Mouse (Mus musculus) frontal cortex, adult 2 months (tissue): ENCODE data around the gene Trib3. TPM values are rescaled to one million over a fixed set of nuclear protein-coding genes. Genes with fewer than 3 reads are reported as not detected.
A peak's percentile ranks its signal among the peaks of the same experiment; 100 is the strongest.
"Not testable (repeated sequence)": the region's sequence is repeated elsewhere in the genome, so short reads cannot be mapped to it uniquely, and the experiment has no call there.

Experiments
- DNase-seq, 2 experiments: peaks; one replicate each; pipeline ENCODE4 v3.0.0; 2022; ENCODE audit warnings: low spot score in 1 of 2; ENCODE audit errors: extremely low spot score in 1 of 2
- polyA plus RNA-seq: library from polyadenylated mRNA; depleted of rRNA; stranded (reverse); fragments of >200 nt; gene quantifications from 2 replicates; pipeline ENCODE4 v1.2.3, GENCODE M21; 2012; rRNA removed

The Trib3 gene
- polyA plus RNA-seq: 0.48 and 0.52 TPM in 2 replicates

DNA sequence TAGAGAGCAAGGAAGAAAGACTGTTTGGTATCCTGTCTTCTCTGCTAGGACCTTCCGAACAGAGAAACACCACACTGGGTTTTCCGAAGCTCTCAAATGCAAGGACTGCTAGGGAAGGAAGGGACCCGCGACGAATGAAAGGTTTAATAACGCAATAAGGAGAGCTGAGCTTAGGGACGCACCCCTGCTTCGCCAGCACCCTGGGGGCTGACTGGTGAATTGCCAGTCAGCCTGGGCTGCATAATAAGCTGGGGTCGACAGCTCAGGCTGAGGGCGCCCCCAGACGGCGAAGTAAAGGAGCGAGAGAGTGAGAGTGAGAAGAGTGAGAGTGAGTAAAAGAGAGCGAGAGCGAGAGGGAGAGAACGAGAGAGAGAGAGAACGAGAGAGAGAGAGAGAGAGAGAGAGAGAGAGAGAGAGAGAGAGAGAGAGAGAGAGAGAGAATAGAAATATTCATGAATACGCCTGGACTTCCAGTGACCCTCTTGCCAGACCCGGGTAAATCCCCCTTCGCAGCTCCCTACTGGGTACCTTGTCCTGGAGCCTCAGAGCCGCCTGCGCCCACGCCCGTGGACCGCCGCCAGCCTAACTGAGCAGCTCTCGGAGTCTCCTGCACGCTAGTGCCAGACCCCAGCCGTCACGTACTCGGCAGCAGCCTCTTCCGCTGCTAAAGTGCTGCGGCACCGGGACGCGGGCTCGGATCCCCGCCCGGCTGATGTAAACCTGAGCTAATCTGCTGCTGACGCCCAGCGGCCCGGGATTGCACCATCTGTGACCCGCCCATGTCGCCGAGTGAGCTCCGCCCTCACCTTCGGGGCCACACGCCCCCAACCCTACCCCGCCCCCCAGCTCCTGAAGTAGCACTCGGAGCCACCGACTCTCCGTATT lies at the start of gene Trib3:
Gene Trib3, minus strand, starts transcription at position 704 of the 885 bp plus-strand sequence.
- peak; percentile 25 to 73 for DNase-seq

DNA sequence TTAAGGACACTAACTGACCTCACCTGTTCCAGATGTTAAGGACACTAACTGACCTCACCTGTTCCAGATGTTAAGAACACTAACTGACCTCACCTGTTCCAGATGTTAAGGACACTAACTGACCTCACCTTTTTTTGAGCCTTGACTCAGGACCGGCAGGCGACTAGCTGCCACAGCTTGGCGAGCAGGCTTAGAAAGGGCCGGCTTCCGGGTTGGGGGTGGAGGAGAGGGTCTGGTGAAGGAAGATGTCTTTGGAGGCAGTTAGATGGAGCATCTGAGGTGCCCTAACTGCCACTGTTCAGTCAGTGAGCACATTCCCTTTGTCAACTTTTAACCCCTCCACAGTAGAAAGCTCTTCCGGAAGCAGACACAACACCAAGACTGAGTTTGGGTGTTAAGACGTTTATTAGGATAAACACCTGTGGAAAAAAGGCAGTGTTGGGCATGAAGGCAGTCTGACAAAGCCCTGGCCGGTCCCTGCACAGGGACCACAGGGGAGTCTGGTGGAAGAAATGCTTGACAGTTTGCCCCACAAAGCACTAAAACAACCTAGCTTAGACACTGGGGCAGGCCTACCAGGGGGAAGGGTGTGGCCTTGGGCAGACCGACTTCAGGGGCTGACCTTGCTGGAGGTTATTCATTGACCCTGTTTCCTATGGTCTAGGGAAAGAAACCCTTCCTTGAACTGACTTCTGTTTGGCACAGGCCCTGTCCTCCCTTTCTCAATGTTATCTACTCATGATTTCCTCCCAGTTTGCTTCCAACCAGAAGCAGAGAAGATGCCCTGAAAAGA lies 49.6 kb upstream of the Trib3 start:
- DNase-seq: no peak

DNA sequence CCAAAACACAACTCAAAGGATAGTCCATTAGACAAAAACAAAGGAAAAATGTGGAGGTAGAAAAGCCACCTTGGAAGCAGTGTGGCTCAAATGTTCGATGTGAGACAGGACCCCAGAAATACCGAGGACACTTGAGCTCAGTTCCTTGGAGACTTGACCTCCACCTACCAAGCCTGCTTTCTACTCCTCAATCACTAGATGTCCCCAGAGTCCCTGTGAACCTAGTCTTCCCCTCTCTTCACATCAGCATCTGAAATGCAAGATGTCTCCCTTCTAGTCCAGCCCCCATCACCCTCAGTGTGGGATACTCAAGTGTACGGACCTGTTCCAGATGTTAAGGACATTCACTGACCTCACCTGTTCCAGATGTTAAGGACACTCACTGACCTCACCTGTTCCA lies 49.0 kb upstream of the Trib3 start:
- DNase-seq: peak in 1 of 2 experiments; percentile 80

- no peak for DNase-seq
Measured at GRCm38 (mm10) chr2:152384191-152384590, 40.4 kb upstream of the Trib3 start.

DNA sequence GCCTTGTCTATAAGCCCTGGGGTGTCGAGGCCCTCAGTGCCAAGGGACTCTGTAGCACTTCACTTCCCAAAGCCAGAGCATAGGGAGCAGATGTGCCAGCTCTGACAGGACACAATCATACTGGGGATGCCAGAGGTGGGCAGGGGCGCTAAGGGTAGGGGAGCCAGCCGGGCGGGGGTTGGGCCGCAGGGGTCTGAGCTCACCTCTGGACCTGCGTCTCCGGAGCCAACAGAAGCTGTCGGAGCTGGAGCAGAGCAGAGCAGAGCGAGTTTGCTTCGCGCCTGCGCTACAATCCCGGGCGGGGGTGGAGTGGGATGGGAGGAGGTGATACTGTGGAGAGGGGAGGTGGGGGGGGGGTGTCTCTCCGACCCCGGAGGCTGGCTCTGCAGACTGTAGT lies 32.5 kb upstream of the Trib3 start, which contains the start of gene Nrsn2:
Gene Nrsn2, minus strand, starts transcription at position 294 of the 397 bp plus-strand sequence.
- peak in 1 of 2 experiments; percentile 67 for DNase-seq

GRCm38 (mm10) chr2:152375652-152376344 lies 32.0 kb upstream of the Trib3 start:
- DNase-seq: peak in 1 of 2 experiments; percentile 67

GRCm38 (mm10) chr2:152373547-152373946 lies 29.7 kb upstream of the Trib3 start:
- no peak for DNase-seq

DNA sequence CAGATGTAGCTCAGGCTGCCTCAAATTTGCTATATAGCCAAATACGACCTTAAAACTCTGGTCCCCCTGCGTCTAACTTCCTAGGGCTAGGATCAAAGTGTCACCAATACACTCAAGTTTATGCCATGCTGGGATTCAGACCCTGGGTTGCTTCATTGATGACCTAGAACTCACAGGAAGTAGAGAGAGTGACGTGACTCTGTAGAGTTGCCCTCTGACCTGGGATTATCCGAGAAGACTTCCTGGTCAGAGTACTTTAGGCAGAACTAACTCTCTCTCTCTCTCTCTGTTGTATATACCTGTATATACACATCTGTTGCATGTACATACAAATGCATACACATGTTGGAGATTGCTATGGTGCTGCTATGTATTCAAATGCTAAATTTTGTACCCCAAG lies 28.8 kb upstream of the Trib3 start:
- no peak for DNase-seq

GRCm38 (mm10) chr2:152372104-152372503 lies 28.3 kb upstream of the Trib3 start:
- no peak for DNase-seq

DNA sequence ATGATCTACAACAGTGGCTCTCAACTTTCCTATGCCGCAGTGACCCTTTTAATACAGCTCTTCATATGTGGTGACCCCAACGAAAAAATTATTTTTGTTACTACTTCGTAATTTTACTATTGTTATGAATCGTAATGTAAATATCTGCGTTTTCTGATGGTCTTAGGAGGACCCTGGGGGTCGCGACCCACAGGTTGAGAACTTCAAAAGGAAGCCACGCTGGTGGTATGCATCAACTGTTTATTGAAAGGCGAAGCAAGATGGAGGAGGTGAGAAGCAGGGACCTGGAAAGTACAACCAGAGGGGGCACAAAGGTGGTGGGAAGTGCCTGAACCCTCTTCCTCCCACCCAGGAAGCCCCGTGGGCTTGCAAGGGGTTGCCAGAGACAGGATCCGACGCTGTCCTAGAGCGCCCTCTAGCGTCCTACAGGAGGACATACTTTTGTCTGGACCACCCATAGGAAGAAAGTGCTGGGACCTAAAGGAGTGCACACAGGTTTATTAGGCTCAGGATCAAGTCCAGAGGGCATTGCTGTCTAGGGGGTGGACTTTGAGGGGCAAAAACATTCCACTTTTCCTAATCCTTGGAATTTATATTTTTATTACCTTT lies 24.8 kb upstream of the Trib3 start:
- peak in 1 of 2 experiments; percentile 67 for DNase-seq

- DNase-seq: no peak
Measured at GRCm38 (mm10) chr2:152367917-152368316, 24.1 kb upstream of the Trib3 start.

DNA sequence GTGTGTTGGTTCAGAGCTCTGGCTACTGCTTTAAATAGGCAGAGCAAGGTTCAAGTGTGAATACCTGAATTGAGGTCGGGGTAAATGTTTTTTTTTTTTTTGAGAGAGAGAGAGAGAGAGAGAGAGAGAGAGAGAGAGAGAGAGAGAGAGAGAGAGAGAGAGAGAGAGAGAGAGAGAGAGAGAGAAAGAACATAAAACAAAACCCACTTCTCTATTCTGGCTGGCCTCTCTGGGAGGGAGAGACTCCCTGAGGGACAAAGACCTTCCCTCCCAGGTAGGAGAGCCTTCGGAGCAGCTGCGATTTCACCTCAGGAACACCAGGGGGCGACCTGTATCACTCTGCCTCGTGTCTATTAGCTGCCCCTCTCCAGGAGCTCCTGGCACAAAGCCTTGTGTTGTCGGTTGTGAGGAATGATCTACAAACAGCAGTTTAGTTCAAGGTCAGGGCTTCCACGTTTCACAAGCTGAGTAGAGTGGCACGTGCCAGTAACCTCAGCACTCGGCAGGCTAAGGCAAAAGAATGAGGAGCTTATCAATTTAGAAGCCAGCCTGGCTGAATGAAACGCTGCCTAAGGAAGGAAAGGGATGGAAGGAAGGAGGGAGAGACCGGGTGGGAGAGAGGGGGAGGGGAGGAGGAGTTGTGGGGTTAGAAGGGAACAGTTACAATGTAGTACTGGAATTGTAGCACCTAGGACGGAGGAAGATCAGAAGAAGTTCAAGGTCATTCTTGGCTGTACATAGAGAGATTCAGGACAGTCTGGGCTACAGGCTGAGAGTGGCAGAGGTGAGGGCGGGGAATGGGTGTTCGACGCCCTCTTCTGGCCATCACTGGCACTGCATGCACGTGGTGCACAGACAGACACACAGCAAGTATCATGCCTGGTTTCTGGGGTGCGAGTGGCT lies 19.7 kb upstream of the Trib3 start:
- DNase-seq: peak in 1 of 2 experiments; percentile 85

- DNase-seq: no peak
Measured at GRCm38 (mm10) chr2:152361193-152361592, 17.4 kb upstream of the Trib3 start.

- no peak for DNase-seq
Measured at GRCm38 (mm10) chr2:152360271-152360775, 16.5 kb upstream of the Trib3 start.

GRCm38 (mm10) chr2:152359616-152360015 lies 15.8 kb upstream of the Trib3 start:
- DNase-seq: no peak

GRCm38 (mm10) chr2:152358977-152359376 lies 15.1 kb upstream of the Trib3 start:
- not testable (repeated sequence) for DNase-seq

- DNase-seq: no peak
Measured at GRCm38 (mm10) chr2:152357254-152357653, 13.4 kb upstream of the Trib3 start.

- peak in 1 of 2 experiments; percentile 65 for DNase-seq
Measured at GRCm38 (mm10) chr2:152349842-152350540, 6.2 kb upstream of the Trib3 start.
